Mouse (Mus musculus) heart, postnatal 10 days (tissue): ENCODE data around the gene Pitpnc1. TPM values are rescaled to one million over a fixed set of nuclear protein-coding genes. Genes with fewer than 3 reads are reported as not detected.

Experiments
- DNase-seq, 2 experiments: peaks; one replicate each; pipeline ENCODE4 v3.0.0; 2021
- intact Hi-C: fragments of 180-260 bp; cut with DNase I; formaldehyde crosslinking; loops from one replicate; pipeline ENCODE4 v1.15.1; 2025
- total RNA-seq, 2 experiments: library from RNA; stranded (reverse); gene quantifications; 2 replicates each; pipeline ENCODE4 v1.2.3; 2021

Gene Pitpnc1
- total RNA-seq, 2 experiments from 2014 or later: 75.6 to 78.1 TPM

- peak in 1 of 2 experiments; percentile 67 for DNase-seq
- intact Hi-C loops: no loop called here
Measured at GRCm38 (mm10) chr11:107445683-107446082, 24.8 kb downstream of the Pitpnc1 start.

GRCm38 (mm10) chr11:107443121-107444095, 27.1 kb downstream of the Pitpnc1 start:
- no peak for DNase-seq
- intact Hi-C loops: loop anchor here (2.0 kb wide), 1 partner anchor 15 kb away; no protein-coding TSS in a partner anchor

- no peak for DNase-seq
Measured at GRCm38 (mm10) chr11:107441050-107441449, 29.4 kb downstream of the Pitpnc1 start.

GRCm38 (mm10) chr11:107438140-107438539, 32.4 kb downstream of the Pitpnc1 start:
- intact Hi-C loops: no loop called here
- DNase-seq: no peak

More at GRCm38 (mm10) chr11:107441050-107441449, 29.4 kb downstream of the Pitpnc1 start:
- intact Hi-C loops: no loop called here

GRCm38 (mm10) chr11:107437723-107438122, 32.8 kb downstream of the Pitpnc1 start:
- DNase-seq: peak; percentile 55 to 56
- intact Hi-C loops: no loop called here

GRCm38 (mm10) chr11:107435776-107436449, 34.6 kb downstream of the Pitpnc1 start:
- no peak for DNase-seq
- intact Hi-C loops: no loop called here

- DNase-seq: no peak
- intact Hi-C loops: no loop called here
Measured at GRCm38 (mm10) chr11:107431197-107431965, 39.1 kb downstream of the Pitpnc1 start.

GRCm38 (mm10) chr11:107428011-107428410, 42.5 kb downstream of the Pitpnc1 start:
- no peak for DNase-seq

GRCm38 (mm10) chr11:107424176-107424575, 46.3 kb downstream of the Pitpnc1 start:
- intact Hi-C loops: no loop called here
- DNase-seq: no peak

More at GRCm38 (mm10) chr11:107428011-107428410, 42.5 kb downstream of the Pitpnc1 start:
- intact Hi-C loops: loop anchor here (2.0 kb wide), 1 partner anchor 15 kb away; no protein-coding TSS in a partner anchor

- intact Hi-C loops: no loop called here
- no peak for DNase-seq
Measured at GRCm38 (mm10) chr11:107422356-107422754, 48.1 kb downstream of the Pitpnc1 start.

GRCm38 (mm10) chr11:107421751-107422355, 48.6 kb downstream of the Pitpnc1 start:
- intact Hi-C loops: no loop called here
- DNase-seq: peak in 1 of 2 experiments; percentile 42

GRCm38 (mm10) chr11:107419925-107420324, 50.6 kb downstream of the Pitpnc1 start:
- intact Hi-C loops: no loop called here
- no peak for DNase-seq

- intact Hi-C loops: loop anchor here (1.0 to 2.0 kb wide), 2 partner anchors 52 to 62 kb away; no protein-coding TSS in a partner anchor
- DNase-seq: peak; percentile 57 to 59
Measured at GRCm38 (mm10) chr11:107417041-107417583, 53.4 kb downstream of the Pitpnc1 start.

- no peak for DNase-seq
- intact Hi-C loops: loop anchor here (2.0 kb wide), 1 partner anchor 62 kb away; no protein-coding TSS in a partner anchor
Measured at GRCm38 (mm10) chr11:107416561-107416926, 54.0 kb downstream of the Pitpnc1 start.

- intact Hi-C loops: loop anchor here (2.0 kb wide), 1 partner anchor 61 kb away; no protein-coding TSS in a partner anchor
- no peak for DNase-seq
Measured at GRCm38 (mm10) chr11:107415901-107416560, 54.5 kb downstream of the Pitpnc1 start.

- no peak for DNase-seq
- intact Hi-C loops: no loop called here
Measured at GRCm38 (mm10) chr11:107414996-107415747, 55.3 kb downstream of the Pitpnc1 start.

- peak in 1 of 2 experiments; percentile 31 for DNase-seq
- intact Hi-C loops: no loop called here
Measured at GRCm38 (mm10) chr11:107413251-107413655, 57.2 kb downstream of the Pitpnc1 start.

- intact Hi-C loops: no loop called here
- no peak for DNase-seq
Measured at GRCm38 (mm10) chr11:107412128-107412527, 58.4 kb downstream of the Pitpnc1 start.
